Mouse (Mus musculus): ENCODE results near the gene Alk.

DNA sequence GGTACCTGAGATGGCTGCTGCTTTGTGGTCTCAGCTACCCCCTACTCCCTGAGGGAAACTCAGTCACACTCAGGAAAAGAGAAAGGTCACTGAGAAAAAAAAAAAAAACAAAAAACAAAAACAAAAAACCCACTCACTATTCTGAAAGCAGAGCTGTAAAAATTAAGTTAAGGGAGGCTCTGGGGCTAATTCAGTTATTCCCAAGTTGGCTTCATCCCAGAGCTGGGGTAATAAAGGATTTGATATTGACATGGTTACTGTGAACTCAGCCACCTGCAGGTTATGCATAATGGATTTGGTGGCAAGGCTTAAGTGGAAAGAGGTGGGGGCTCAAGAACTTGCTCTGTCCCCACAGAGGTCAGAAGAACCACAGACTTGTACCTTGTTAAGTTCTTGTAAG, 667.7 kb downstream of the Alk start:
- TF ChIP-seq EP300 (IDR thresholded peaks at IDR 0.05; ENCODE audit: insufficient read depth, low read depth, low read length) (no peak), CTCF (IDR thresholded peaks at IDR 0.05) (no peak), POLR2A (IDR thresholded peaks at IDR 0.05; ENCODE audit: insufficient read depth, low read depth, low read length) (no peak)
